Mouse (Mus musculus) neural tube, embryonic 15.5 days (tissue): Measurements from ENCODE around the gene Tmem132b. TPM values are rescaled to one million over a fixed set of nuclear protein-coding genes. Genes with fewer than 3 reads are reported as not detected.

ENCODE experiments used
- ATAC-seq: fragments of 200-750 bp; cut with Nextera tagmentation; 2 replicates; pipeline ENCODE4 v1.8.0; 2017; ENCODE audit warnings: mild to moderate bottlenecking, moderate TSS enrichment, moderate library complexity; ENCODE audit not compliant: low FRiP score
- H3K27ac ChIP-seq: fragments of 300-500 bp; sonication (generic); replicated peaks from 2 replicates; pipeline ENCODE4 v1.5.1; 2015; ENCODE audit warnings: mild to moderate bottlenecking, inconsistent platforms
- H3K27me3 ChIP-seq: fragments of 300-500 bp; sonication (generic); replicated peaks from 2 replicates; pipeline ENCODE4 v1.6.1; 2015; ENCODE audit warnings: inconsistent platforms
- H3K36me3 ChIP-seq: fragments of 300-500 bp; sonication (generic); 2 replicates; pipeline ENCODE4 v1.6.1; 2015; ENCODE audit warnings: inconsistent platforms
- H3K4me1 ChIP-seq: fragments of 300-500 bp; sonication (generic); 2 replicates; pipeline ENCODE4 v1.6.1; 2015; ENCODE audit warnings: inconsistent platforms
- H3K4me2 ChIP-seq: fragments of 300-500 bp; sonication (generic); 2 replicates; pipeline ENCODE4 v1.6.1; 2015; ENCODE audit warnings: inconsistent platforms, mild to moderate bottlenecking, moderate library complexity
- H3K4me3 ChIP-seq: fragments of 300-500 bp; sonication (generic); replicated peaks from 2 replicates; pipeline ENCODE4 v1.5.1; 2015; ENCODE audit warnings: mild to moderate bottlenecking, inconsistent platforms
- H3K9ac ChIP-seq: fragments of 300-500 bp; sonication (generic); replicated peaks from 2 replicates; pipeline ENCODE4 v1.6.1; 2015; ENCODE audit warnings: mild to moderate bottlenecking, inconsistent platforms
- H3K9me3 ChIP-seq: fragments of 300-500 bp; sonication (generic); replicated peaks from 2 replicates; pipeline ENCODE4 v1.6.1; 2016; ENCODE audit warnings: inconsistent platforms
- WGBS: fragments of 180-500 bp; shearing (Covaris S2); methylation state at CpG from one replicate; pipeline ENCODE4 v1.1.7; 2015; ENCODE audit warnings: mixed read lengths; 5-methylcytosine and 5-hydroxymethylcytosine counted together
- polyA plus RNA-seq: library from polyadenylated mRNA; unstranded; fragments of >200 nt; fragmentation: Nextera tagmentation; extraction: Ambion mirVana; gene quantifications from 2 replicates; pipeline ENCODE4 v1.2.1, GENCODE M21; 2015

Tmem132b gene
- polyA plus RNA-seq, 1 experiment from 2014 or later: 5.6 TPM

DNA sequence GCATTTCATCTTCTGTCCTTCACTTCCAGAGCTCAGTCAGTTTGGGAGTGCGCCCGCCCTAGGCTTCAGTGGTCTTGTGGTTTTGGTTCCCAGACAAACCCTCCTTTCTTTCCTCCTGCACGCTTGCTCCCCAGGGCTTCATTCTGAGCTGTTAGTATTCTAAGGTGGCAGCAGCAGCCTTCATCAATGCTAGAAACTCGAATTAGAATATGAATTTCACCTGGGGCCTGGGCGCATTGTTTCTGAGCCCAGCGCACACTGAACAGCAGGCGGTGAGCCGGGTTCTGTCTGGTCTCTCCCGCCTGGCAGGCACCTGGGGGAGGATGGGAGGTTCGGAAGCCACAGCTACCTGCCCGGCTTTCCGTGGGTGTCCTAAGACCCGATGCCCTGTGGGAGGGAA, 14.7 kb downstream of the Tmem132b start:
- no peak for ATAC-seq
- peaks cover 8% of the 10 kb centered on the region for H3K4me1 ChIP-seq
- no peak overlapping the region for H3K4me3 ChIP-seq
- H3K4me2 ChIP-seq: peak overlapping the region; percentile 20
- no peaks in the 10 kb centered on the region for H3K9me3 ChIP-seq
- WGBS: 31% methylated on average over 13 of the region's 13 CpGs
- no peak overlapping the region; the same call in 1 of the 2 replicates for H3K9ac ChIP-seq
- no peaks in the 10 kb centered on the region for H3K36me3 ChIP-seq
- H3K27me3 ChIP-seq: 0 out of 2 replicates have a peak, but pooled peaks cover 2% of the 10 kb centered on the region
- no peak overlapping the region for H3K27ac ChIP-seq

DNA sequence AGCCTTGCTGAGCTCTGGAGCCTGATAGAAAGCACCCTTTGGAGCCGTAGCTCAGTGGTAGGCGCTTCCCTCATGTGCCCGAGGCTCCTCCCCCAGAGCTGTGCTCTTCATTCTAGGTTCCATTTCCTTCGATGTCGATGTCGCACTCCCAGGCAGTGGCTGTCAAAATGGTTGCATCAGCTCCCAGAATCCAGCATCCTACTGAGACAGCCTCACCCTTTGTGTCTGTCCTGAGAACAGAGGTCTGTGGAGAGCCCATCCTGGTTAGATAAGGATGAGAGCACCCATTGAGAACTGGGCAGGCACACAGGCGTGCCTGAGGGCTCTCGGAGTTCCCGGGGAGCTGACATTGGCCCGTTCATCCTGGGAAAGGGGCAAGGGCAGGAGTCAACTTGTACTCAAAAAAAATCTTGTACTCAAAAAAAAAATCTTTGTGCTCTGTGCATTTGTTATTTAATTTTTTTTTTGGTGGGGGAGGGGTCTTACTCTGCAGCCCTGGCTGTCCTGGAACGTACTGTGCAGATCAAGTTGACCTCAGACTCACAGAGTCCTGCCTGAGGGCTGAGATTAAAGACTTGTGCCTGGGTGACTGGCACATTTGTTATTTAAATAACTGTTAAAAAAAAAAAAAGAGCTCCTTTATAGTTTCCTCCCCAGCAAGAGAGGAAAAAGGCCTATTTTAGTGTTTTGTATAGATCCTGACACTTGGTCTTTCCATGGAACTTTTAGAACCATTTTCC, 18.3 kb downstream of the Tmem132b start:
- Histone ChIP-seq H3K27ac (no peak overlapping the region), H3K4me3 (no peak overlapping the region), H3K4me2 (no peak overlapping the region), H3K36me3 (no peaks in the 10 kb centered on the region), H3K9me3 (no peaks in the 10 kb centered on the region), H3K27me3 (no peaks in the 10 kb centered on the region), H3K4me1 (peaks cover 8% of the 10 kb centered on the region), H3K9ac (no peak overlapping the region)
- 28% methylated on average over 11 of the region's 11 CpGs for WGBS
- no peak for ATAC-seq

DNA sequence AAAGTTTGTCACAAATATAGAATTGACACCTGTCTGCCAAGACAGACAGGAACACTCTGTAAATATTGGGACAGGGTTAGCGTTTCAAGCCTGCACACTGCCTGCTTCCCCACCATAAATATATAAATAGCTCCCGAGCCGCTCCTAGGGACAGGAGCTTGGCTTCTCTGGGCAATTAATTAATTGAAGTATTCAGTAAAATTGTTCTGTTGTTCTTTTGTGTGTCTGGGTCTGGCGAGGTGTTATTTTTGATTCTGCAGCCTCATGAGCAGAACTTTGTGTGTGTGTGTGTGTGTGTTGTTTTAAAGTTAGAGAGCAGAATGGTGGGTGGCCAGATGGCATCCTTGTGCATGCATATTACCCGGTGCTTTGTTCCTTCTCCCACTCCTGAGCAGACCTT, 24.2 kb downstream of the Tmem132b start:
- no peaks in the 10 kb centered on the region for H3K9me3 ChIP-seq
- H3K9ac ChIP-seq: no peak overlapping the region
- ATAC-seq: no peak
- no peak overlapping the region for H3K4me2 ChIP-seq
- no peak overlapping the region for H3K27ac ChIP-seq
- 0 out of 2 replicates have a peak, but pooled peaks cover 3% of the 10 kb centered on the region for H3K4me1 ChIP-seq
- H3K4me3 ChIP-seq: no peak overlapping the region
- no peaks in the 10 kb centered on the region for H3K27me3 ChIP-seq
- WGBS: 64% methylated on average over 5 of the region's 5 CpGs
- no peaks in the 10 kb centered on the region for H3K36me3 ChIP-seq

DNA sequence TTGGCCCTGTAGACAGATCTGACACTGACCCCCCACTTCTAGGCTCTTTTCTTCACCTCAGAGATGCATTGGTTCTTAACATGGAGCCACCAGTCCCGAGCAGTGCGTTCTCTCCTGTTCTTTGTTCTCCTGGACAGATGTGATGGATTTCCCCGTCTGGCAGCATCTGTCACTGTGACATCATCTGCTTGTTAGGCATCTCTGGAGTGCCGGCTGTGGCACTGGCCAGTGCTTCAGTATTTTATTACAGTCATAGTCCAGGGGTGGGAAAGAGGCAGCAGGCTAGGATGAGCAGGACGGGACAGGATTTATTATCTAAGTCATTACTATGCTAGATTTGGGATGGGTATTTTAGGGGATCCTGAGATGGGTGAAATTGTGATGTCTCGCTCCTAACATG, 31.9 kb downstream of the Tmem132b start:
- no peaks in the 10 kb centered on the region for H3K27me3 ChIP-seq
- no peaks in the 10 kb centered on the region for H3K36me3 ChIP-seq
- no peak overlapping the region for H3K4me2 ChIP-seq
- H3K27ac ChIP-seq: no peak overlapping the region; the same call in 1 of the 2 replicates
- H3K9ac ChIP-seq: no peak overlapping the region
- ATAC-seq: no peak
- 23% methylated on average over 6 of the region's 6 CpGs for WGBS
- H3K4me3 ChIP-seq: no peak overlapping the region
- H3K4me1 ChIP-seq: peaks cover 15% of the 10 kb centered on the region
- no peaks in the 10 kb centered on the region for H3K9me3 ChIP-seq

DNA sequence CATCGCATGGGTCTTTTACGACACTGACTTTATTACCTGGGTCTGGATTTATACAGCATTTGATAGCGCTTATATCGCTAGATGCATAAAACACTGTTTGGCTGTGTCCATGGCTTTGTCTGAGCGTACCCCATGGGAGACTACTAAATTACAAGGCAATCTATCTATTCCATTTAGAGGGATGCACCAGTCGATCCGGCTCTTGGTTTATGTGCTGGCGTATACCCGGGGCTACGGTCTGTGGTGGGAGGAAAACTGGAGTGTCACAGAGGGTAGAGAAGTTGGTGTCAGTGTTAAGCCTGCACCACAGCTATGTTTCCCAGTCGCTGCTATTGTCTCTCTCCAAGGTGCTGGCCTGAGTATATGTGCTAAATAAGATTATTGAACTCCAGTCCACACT, 34.2 kb downstream of the Tmem132b start:
- WGBS: 32% methylated on average over 11 of the region's 11 CpGs
- peak; percentile 45; the same call in 1 of the 2 replicates for ATAC-seq
- Histone ChIP-seq H3K27ac (no peak overlapping the region), H3K36me3 (no peaks in the 10 kb centered on the region), H3K4me3 (no peak overlapping the region), H3K4me1 (peaks cover 15% of the 10 kb centered on the region), H3K4me2 (no peak overlapping the region), H3K9ac (no peak overlapping the region), H3K27me3 (no peaks in the 10 kb centered on the region), H3K9me3 (no peaks in the 10 kb centered on the region)

- no peak overlapping the region for H3K4me3 ChIP-seq
- no peak overlapping the region for H3K27ac ChIP-seq
- no peak overlapping the region for H3K4me2 ChIP-seq
- peaks cover 12% of the 10 kb centered on the region for H3K4me1 ChIP-seq
- H3K27me3 ChIP-seq: no peaks in the 10 kb centered on the region
- H3K9me3 ChIP-seq: no peaks in the 10 kb centered on the region
- H3K36me3 ChIP-seq: no peaks in the 10 kb centered on the region
- H3K9ac ChIP-seq: no peak overlapping the region
- ATAC-seq: no peak
These were observed 36.9 kb downstream of the Tmem132b start for GRCm38 (mm10) chr5:125568457-125568856.

GRCm38 (mm10) chr5:125572011-125572410, 40.4 kb downstream of the Tmem132b start:
- WGBS: 94% methylated on average over 5 of the region's 5 CpGs
- Histone ChIP-seq H3K27me3 (no peaks in the 10 kb centered on the region), H3K4me2 (no peak overlapping the region), H3K4me1 (peaks cover 8% of the 10 kb centered on the region), H3K27ac (no peak overlapping the region), H3K9me3 (no peaks in the 10 kb centered on the region), H3K9ac (no peak overlapping the region), H3K36me3 (no peaks in the 10 kb centered on the region), H3K4me3 (no peak overlapping the region)
- no peak for ATAC-seq

GRCm38 (mm10) chr5:125574886-125575285, 43.3 kb downstream of the Tmem132b start:
- Histone ChIP-seq H3K27me3 (no peaks in the 10 kb centered on the region), H3K4me1 (peaks cover 8% of the 10 kb centered on the region), H3K4me2 (no peak overlapping the region), H3K36me3 (no peaks in the 10 kb centered on the region), H3K9me3 (no peaks in the 10 kb centered on the region), H3K4me3 (no peak overlapping the region), H3K9ac (no peak overlapping the region), H3K27ac (no peak overlapping the region)
- no peak for ATAC-seq
- 4% methylated on average over 8 of the region's 8 CpGs for WGBS

GRCm38 (mm10) chr5:125575866-125576265, 44.3 kb downstream of the Tmem132b start:
- Histone ChIP-seq H3K9me3 (no peaks in the 10 kb centered on the region), H3K27me3 (no peaks in the 10 kb centered on the region), H3K4me3 (no peak overlapping the region), H3K4me2 (no peak overlapping the region), H3K4me1 (peaks cover 8% of the 10 kb centered on the region), H3K9ac (no peak overlapping the region), H3K36me3 (no peaks in the 10 kb centered on the region), H3K27ac (no peak overlapping the region)
- whole genome bisulfite sequencing: 98% methylated on average over 2 of the region's 2 CpGs
- no peak for ATAC-seq

GRCm38 (mm10) chr5:125578661-125579060, 47.1 kb downstream of the Tmem132b start:
- H3K4me1 ChIP-seq: peaks cover 8% of the 10 kb centered on the region
- ATAC-seq: no peak
- no peak overlapping the region for H3K9ac ChIP-seq
- 73% methylated on average over 13 of the region's 13 CpGs for WGBS
- H3K9me3 ChIP-seq: no peaks in the 10 kb centered on the region
- no peaks in the 10 kb centered on the region for H3K36me3 ChIP-seq
- no peak overlapping the region for H3K4me3 ChIP-seq
- H3K4me2 ChIP-seq: no peak overlapping the region
- no peaks in the 10 kb centered on the region for H3K27me3 ChIP-seq
- no peak overlapping the region for H3K27ac ChIP-seq

GRCm38 (mm10) chr5:125579153-125579552, 47.6 kb downstream of the Tmem132b start:
- WGBS: 50% methylated on average over 4 of the region's 4 CpGs
- Histone ChIP-seq H3K9me3 (no peaks in the 10 kb centered on the region), H3K4me1 (peaks cover 11% of the 10 kb centered on the region), H3K4me3 (no peak overlapping the region), H3K9ac (no peak overlapping the region), H3K36me3 (no peaks in the 10 kb centered on the region), H3K27me3 (no peaks in the 10 kb centered on the region), H3K27ac (no peak overlapping the region), H3K4me2 (no peak overlapping the region)
- ATAC-seq: no peak

DNA sequence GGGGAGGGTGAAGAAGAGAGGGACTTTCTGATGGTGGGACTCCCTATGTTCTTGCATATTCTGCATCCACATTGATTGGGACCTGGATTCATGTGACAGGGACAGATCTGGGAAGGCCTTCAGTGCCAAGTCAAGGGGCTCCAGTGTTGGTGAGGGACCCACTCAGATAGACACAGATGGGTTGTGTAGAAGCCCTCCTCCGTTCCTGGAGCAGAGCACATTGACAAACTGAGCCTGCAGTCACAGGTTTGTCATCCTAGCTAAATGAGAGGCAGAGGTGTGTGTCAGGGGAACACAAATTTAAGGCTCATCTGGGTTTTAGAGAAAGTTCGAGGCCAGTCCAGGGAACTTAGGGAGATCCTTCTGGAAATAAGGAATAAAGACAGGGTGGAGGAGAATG, 51.7 kb downstream of the Tmem132b start:
- H3K4me2 ChIP-seq: no peak overlapping the region
- no peak for ATAC-seq
- H3K36me3 ChIP-seq: no peaks in the 10 kb centered on the region
- no peak overlapping the region for H3K4me3 ChIP-seq
- no peaks in the 10 kb centered on the region for H3K9me3 ChIP-seq
- no peak overlapping the region for H3K27ac ChIP-seq
- WGBS: 87% methylated on average over 2 of the region's 2 CpGs
- no peaks in the 10 kb centered on the region for H3K27me3 ChIP-seq
- H3K9ac ChIP-seq: no peak overlapping the region
- 0 out of 2 replicates have a peak, but pooled peaks cover 3% of the 10 kb centered on the region for H3K4me1 ChIP-seq
